8 mouse cellular contexts compared by ENCODE assay signal in genomic region chr11:60935326-60935974, GRCm38 (mm10). TPM values are rescaled to one million over a fixed set of nuclear protein-coding genes. Genes with fewer than 3 reads are reported as not detected.
DNase-seq lines count a peak whose midpoint lies in the region; ATAC-seq and TF ChIP-seq lines count a peak whose summit lies in the region.

No protein-coding gene starts in this region.

- no peaks in the 10 kb centered on the region for H3K36me3 ChIP-seq in embryonic facial prominence, embryonic 12.5 days
- H3K36me3 ChIP-seq in heart, embryonic 15.5 days = no peaks in the 10 kb centered on the region
- H3K36me3 ChIP-seq in macrophage (ENCODE audit: inconsistent target) = 0 out of 2 replicates have a peak, but pooled peaks cover 2% of the 10 kb centered on the region
- no peaks in the 10 kb centered on the region for H3K36me3 ChIP-seq in thymus, adult 2 months (ENCODE audit: control insufficient read depth, insufficient read depth, low read length)

- peak; percentile 81 for DNase-seq in right cerebral cortex, adult 18-20 months
- DNase-seq in right cerebral cortex, postnatal 4 days = no peak
- DNase-seq in left cerebral cortex, adult 18-20 months (ENCODE audit: low spot score in 2 of 2) = peak; percentile 47 to 62
- DNase-seq in thymus, adult 2 months = peak; percentile 60
- DNase-seq in cerebellum, adult 11 months = no peak

- TF ChIP-seq CTCF in thymus, adult 2 months (IDR thresholded peaks at IDR 0.05; ENCODE audit: borderline replicate concordance, control insufficient read depth, extremely low read depth, insufficient read depth, low read length, poor library complexity) = no peak

- H3K27me3 ChIP-seq in embryonic facial prominence, embryonic 12.5 days = no peaks in the 10 kb centered on the region
- H3K27me3 ChIP-seq in heart, embryonic 15.5 days = no peaks in the 10 kb centered on the region
- H3K27me3 ChIP-seq in thymus, adult 2 months (ENCODE audit: control insufficient read depth, insufficient read depth, low read length) = no peaks in the 10 kb centered on the region

- WGBS in embryonic facial prominence, embryonic 12.5 days = 74% methylated on average over 7 of the region's 7 CpGs
- 47% methylated on average over 7 of the region's 7 CpGs for WGBS in heart, embryonic 15.5 days
- WGBS in macrophage (ENCODE audit: missing documents) = under 1% methylated on average over 7 of the region's 7 CpGs
- WGBS in thymus, adult 2 months = 13% methylated on average over 7 of the region's 7 CpGs

- H3K9ac ChIP-seq in embryonic facial prominence, embryonic 12.5 days = peak overlapping the region; percentile 15; the same call in 1 of the 2 replicates
- H3K9ac ChIP-seq in heart, embryonic 15.5 days = no peak overlapping the region

- peaks cover 79% of the 10 kb centered on the region for H3K79me2 ChIP-seq in macrophage (ENCODE audit: inconsistent target)

- H3K4me3 ChIP-seq in embryonic facial prominence, embryonic 12.5 days = no peak overlapping the region
- peak overlapping the region; percentile 7; the same call in 1 of the 2 replicates for H3K4me3 ChIP-seq in heart, embryonic 15.5 days
- peak overlapping the region; percentile 5; the same call in 1 of the 2 replicates for H3K4me3 ChIP-seq in macrophage (ENCODE audit: inconsistent target)
- no peak overlapping the region for H3K4me3 ChIP-seq in thymus, adult 2 months (ENCODE audit: control insufficient read depth, insufficient read depth, low read length)

- no peak overlapping the region for H3K27ac ChIP-seq in embryonic facial prominence, embryonic 12.5 days
- H3K27ac ChIP-seq in heart, embryonic 15.5 days = peak overlapping the region; percentile 51
- peak overlapping the region; percentile 96 for H3K27ac ChIP-seq in macrophage
- peak overlapping the region; percentile 39; the same call in 1 of the 2 replicates for H3K27ac ChIP-seq in thymus, adult 2 months (ENCODE audit: control insufficient read depth, insufficient read depth, low read length)

- no peak for ATAC-seq in embryonic facial prominence, embryonic 12.5 days (ENCODE audit: insufficient number of reproducible peaks, insufficient read depth, low FRiP score, low TSS enrichment)
- no peak; the same call in 1 of the 2 replicates for ATAC-seq in heart, embryonic 15.5 days (replicated peaks; ENCODE audit: insufficient number of reproducible peaks, insufficient read depth, low FRiP score, low read depth)

- no peaks in the 10 kb centered on the region for H3K9me3 ChIP-seq in embryonic facial prominence, embryonic 12.5 days
- H3K9me3 ChIP-seq in heart, embryonic 15.5 days (replicated peaks) = no peaks in the 10 kb centered on the region

- no peak overlapping the region for H3K4me2 ChIP-seq in embryonic facial prominence, embryonic 12.5 days (replicated peaks)
- peak overlapping the region; percentile 31 for H3K4me2 ChIP-seq in heart, embryonic 15.5 days

- H3K4me1 ChIP-seq in embryonic facial prominence, embryonic 12.5 days = peaks cover 31% of the 10 kb centered on the region
- peaks cover 74% of the 10 kb centered on the region for H3K4me1 ChIP-seq in heart, embryonic 15.5 days (replicated peaks)
- peaks cover 32% of the 10 kb centered on the region for H3K4me1 ChIP-seq in thymus, adult 2 months (replicated peaks; ENCODE audit: control insufficient read depth, insufficient read depth, low read length)

- no peak for TF ChIP-seq POLR2A in thymus, adult 2 months (IDR thresholded peaks at IDR 0.05; ENCODE audit: control insufficient read depth, extremely low read depth, insufficient read depth, low read length, poor library complexity)

RNA-seq across cellular contexts. Expression of gene Map2k3, which starts 3.6 kb away (rescaled TPM):
- polyA plus RNA-seq in embryonic facial prominence, embryonic 12.5 days (2016; fragmentation: Nextera tagmentation; extraction: Ambion mirVana) = 89.4 and 92.9 TPM in 2 replicates
- 53.3 and 76.0 TPM in 2 replicates for polyA plus RNA-seq in heart, embryonic 15.5 days (2015; fragmentation: Nextera tagmentation; extraction: Ambion mirVana)
- total RNA-seq in left cerebral cortex, adult 18-20 months (2021) = 10 to 100 TPM; 20.5 to 21.4 TPM
- 100 to 1,000 TPM in 12 of 26 experiments, 10 to 100 TPM in 14; 34.0 to 769 (median 90.4) TPM for total RNA-seq in macrophage (2018; cell fraction: chromatin; rRNA removed)
- 100 to 1,000 TPM in 4 of 26 experiments, 10 to 100 TPM in 22; 21.9 to 176 (median 42.3) TPM for total RNA-seq in macrophage (2018; cell fraction: cytosol; rRNA removed)
- 100 to 1,000 TPM in 11 of 26 experiments, 10 to 100 TPM in 15; 27.6 to 346 (median 55.5) TPM for total RNA-seq in macrophage (2018; cell fraction: nucleus; rRNA removed)
- polyA plus RNA-seq in macrophage (2018) = 27.6 to 67.9 TPM (median 38.6 TPM) in 3 replicates
- polyA plus RNA-seq in thymus, adult 2 months (2012; rRNA removed) = 30.9 and 33.1 TPM in 2 replicates

RNA-seq across cellular contexts. Expression of gene Natd1, which starts 20.9 kb away (rescaled TPM):
- polyA plus RNA-seq in embryonic facial prominence, embryonic 12.5 days (2016; fragmentation: Nextera tagmentation; extraction: Ambion mirVana) = 20.0 and 20.4 TPM in 2 replicates
- polyA plus RNA-seq in heart, embryonic 15.5 days (2015; fragmentation: Nextera tagmentation; extraction: Ambion mirVana) = 11.9 and 22.3 TPM in 2 replicates
- 10 to 100 TPM; 11.4 to 12.3 TPM for total RNA-seq in left cerebral cortex, adult 18-20 months (2021)
- total RNA-seq in macrophage (2018; cell fraction: chromatin; rRNA removed) = 10 to 100 TPM in 2 of 26 experiments, 1 to 10 TPM in 24; 1.0 to 17.6 (median 3.3) TPM
- total RNA-seq in macrophage (2018; cell fraction: cytosol; rRNA removed) = 10 to 100 TPM in 24 of 26 experiments, 1 to 10 TPM in 2; 6.6 to 37.9 (median 19.6) TPM
- 10 to 100 TPM in 8 of 26 experiments, 1 to 10 TPM in 18; 1.4 to 24.3 (median 6.3) TPM for total RNA-seq in macrophage (2018; cell fraction: nucleus; rRNA removed)
- 10.5 to 34.7 TPM (median 31.3 TPM) in 3 replicates for polyA plus RNA-seq in macrophage (2018)
- 62.9 and 63.8 TPM in 2 replicates for polyA plus RNA-seq in thymus, adult 2 months (2012; rRNA removed)

RNA-seq across cellular contexts. Expression of gene Tmem11, which starts 56.4 kb away (rescaled TPM):
- 55.2 and 59.3 TPM in 2 replicates for polyA plus RNA-seq in embryonic facial prominence, embryonic 12.5 days (2016; fragmentation: Nextera tagmentation; extraction: Ambion mirVana)
- 52.1 and 63.2 TPM in 2 replicates for polyA plus RNA-seq in heart, embryonic 15.5 days (2015; fragmentation: Nextera tagmentation; extraction: Ambion mirVana)
- 10 to 100 TPM; 28.1 to 29.7 TPM for total RNA-seq in left cerebral cortex, adult 18-20 months (2021)
- total RNA-seq in macrophage (2018; cell fraction: chromatin; rRNA removed) = 10 to 100 TPM in 11 of 26 experiments, 1 to 10 TPM in 15; 4.6 to 15.0 (median 9.0) TPM
- 10 to 100 TPM; 14.3 to 34.9 (median 24.2) TPM for total RNA-seq in macrophage (2018; cell fraction: cytosol; rRNA removed)
- 10 to 100 TPM in 18 of 26 experiments, 1 to 10 TPM in 8; 6.1 to 25.8 (median 14.1) TPM for total RNA-seq in macrophage (2018; cell fraction: nucleus; rRNA removed)
- 18.3 to 26.9 TPM (median 20.6 TPM) in 3 replicates for polyA plus RNA-seq in macrophage (2018)
- 72.9 and 76.7 TPM in 2 replicates for polyA plus RNA-seq in thymus, adult 2 months (2012; rRNA removed)

Comparison
In these comparisons a context has a peak if more than half of its experiments do, and no peak if none do; other contexts are left out.
1. DNase-seq: peak in right cerebral cortex, adult 18-20 months (single experiment), left cerebral cortex, adult 18-20 months (2 of 2) and thymus, adult 2 months (single experiment); none in right cerebral cortex, postnatal 4 days (single experiment) and cerebellum, adult 11 months (single experiment).
2. H3K4me3 ChIP-seq: peak in heart, embryonic 15.5 days (single experiment) and macrophage (single experiment); none in embryonic facial prominence, embryonic 12.5 days (single experiment) and thymus, adult 2 months (single experiment).